Mouse (Mus musculus): ENCODE data around the gene Slc28a1. TPM values are rescaled to one million over a fixed set of nuclear protein-coding genes. Genes with fewer than 3 reads are reported as not detected.
A peak's percentile ranks its signal among the peaks of the same experiment; 100 is the strongest.

Gene Slc28a1
- polyA plus RNA-seq, 1 experiment from 2014 or later, result 0.14 TPM

DNA sequence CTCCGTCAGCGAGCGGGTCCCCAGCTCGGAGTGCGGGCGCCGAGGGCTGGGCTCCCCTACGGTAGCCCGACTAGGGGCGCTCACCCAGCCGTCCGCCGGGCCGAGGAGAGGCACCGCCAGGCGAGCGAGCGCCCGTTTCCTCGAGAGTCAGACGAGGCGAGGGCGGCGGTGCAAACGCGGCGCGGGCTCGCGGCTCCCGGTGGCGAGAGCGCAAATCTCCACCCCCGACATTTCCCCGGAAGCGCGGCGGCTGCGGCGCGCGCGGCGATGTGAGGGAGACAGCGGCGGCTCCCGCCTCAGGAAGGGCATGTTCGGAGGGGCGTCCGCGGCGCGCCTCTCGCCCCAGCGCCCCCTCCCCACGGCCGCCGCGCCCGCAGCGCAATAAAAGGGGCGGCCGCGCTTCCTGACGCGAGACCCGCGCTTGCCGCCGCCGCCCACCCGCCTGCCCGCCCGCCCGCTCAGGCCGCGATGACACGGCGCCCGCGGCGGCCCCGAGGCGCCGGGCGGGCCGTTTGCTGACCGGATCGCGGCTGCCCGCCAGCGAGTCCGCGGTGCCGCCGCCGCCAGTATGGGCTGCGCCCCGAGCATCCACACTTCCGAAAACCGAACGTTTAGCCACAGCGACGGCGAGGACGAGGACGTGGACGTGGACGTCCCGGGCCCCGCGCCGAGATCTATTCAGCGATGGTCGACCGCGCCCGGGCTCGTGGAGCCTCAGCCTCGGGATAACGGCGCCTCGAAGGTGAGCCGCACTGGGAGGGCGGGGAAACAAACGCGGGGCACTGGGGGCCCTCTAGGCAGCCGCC, 99.0 kb downstream of the Slc28a1 start, which contains the start of gene Pde8a:
Pde8a (plus strand) TSS at position 250 of the 806 bp plus-strand sequence.
- Histone ChIP-seq H3K4me1 (replicated peaks) (peaks cover 18% of the 10 kb centered on the region), H3K9me3 (replicated peaks) (no peaks in the 10 kb centered on the region), H3K4me3 (peak within 1 kb of the TSS; percentile 59), H3K9ac (peak within 1 kb of the TSS; percentile 48), H3K4me2 (peak within 1 kb of the TSS; percentile 84), H3K36me3 (no peaks in the 10 kb centered on the region), H3K27me3 (peaks cover 33% of the 10 kb centered on the region), H3K27ac (peak within 1 kb of the TSS; percentile 74)
- WGBS, result under 1% methylated on average over 112 of the region's 128 CpGs
- ATAC-seq (replicated peaks; ENCODE audit: insufficient number of reproducible peaks, insufficient read depth, low FRiP score, low read depth), result 0 out of 2 replicates have a peak, but pooled peaks have one; percentile 3

DNA sequence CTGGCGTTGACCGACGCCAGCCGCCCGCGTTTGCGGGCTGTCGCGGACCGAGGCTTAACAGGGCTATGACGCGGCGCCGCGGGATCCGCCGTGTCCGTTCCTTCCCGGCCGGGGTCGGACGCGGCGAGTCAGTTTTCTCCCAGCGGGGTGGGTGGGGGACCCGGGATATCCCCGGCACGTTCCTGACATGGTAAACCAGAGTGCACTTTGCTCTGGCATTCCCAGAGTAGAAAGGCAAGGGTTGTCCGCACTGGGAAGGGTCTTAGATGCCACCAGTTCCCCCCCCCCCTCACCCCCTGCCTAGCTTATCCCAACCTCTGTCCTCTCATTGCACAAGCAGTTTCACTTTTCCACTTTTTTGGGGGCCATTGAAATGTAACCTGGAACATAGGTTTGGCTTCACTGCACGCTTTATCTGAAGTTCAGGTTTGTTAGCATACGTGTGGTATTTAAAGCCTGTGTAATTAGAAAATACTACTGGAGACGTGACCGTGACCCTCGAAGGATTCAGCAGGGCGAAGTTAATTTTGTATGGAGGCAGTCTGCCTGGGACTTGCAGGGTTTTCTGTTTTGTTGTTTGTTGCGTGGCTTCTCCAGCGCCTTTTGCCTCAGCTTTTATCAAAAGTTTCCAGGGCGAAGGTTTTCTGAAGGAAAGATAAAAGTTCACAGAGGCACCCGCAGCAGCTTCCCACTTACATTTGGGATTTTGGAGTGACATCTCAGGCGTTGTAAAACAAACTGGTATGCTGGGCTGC, 99.7 kb downstream of the Slc28a1 start:
- Histone ChIP-seq H3K4me1 (replicated peaks) (peaks cover 18% of the 10 kb centered on the region), H3K4me2 (peak overlapping the region; percentile 84), H3K4me3 (peak overlapping the region; percentile 59), H3K36me3 (no peaks in the 10 kb centered on the region), H3K9ac (peak overlapping the region; percentile 45), H3K27me3 (peaks cover 33% of the 10 kb centered on the region), H3K9me3 (replicated peaks) (no peaks in the 10 kb centered on the region), H3K27ac (peak overlapping the region; percentile 74; the same call in 1 of the 2 replicates)
- WGBS, result 8% methylated on average over 40 of the region's 40 CpGs
- ATAC-seq (replicated peaks; ENCODE audit: insufficient number of reproducible peaks, insufficient read depth, low FRiP score, low read depth), result no peak

DNA sequence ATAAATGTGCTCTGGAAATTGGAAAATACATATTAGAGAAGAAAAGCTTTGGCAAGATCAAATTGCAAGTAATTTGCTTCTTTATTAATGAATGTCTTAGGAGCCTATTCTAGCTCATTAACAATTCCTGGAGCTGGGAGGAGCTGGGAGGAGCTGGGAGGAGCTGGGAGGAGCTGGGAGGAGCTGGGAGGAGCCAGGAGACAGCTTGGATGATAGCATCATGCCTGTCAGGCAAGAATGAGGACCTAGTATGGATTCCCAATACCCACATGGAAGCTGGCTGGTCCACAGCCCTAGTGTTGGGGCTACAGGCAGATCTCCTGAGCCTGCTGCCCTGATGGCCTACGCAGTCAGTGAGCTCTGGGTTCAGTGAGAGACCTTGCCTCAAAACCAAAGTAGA, 101.4 kb downstream of the Slc28a1 start:
- WGBS, result 75% methylated on average over 1 of the region's 1 CpGs
- no peaks in the 10 kb centered on the region for H3K36me3 ChIP-seq
- no peak for ATAC-seq (replicated peaks; ENCODE audit: insufficient number of reproducible peaks, insufficient read depth, low FRiP score, low read depth)
- no peak overlapping the region for H3K4me3 ChIP-seq
- H3K4me1 ChIP-seq (replicated peaks), result peaks cover 18% of the 10 kb centered on the region
- no peak overlapping the region for H3K9ac ChIP-seq
- no peak overlapping the region for H3K27ac ChIP-seq
- no peak overlapping the region for H3K4me2 ChIP-seq
- no peaks in the 10 kb centered on the region for H3K9me3 ChIP-seq (replicated peaks)
- peaks cover 21% of the 10 kb centered on the region for H3K27me3 ChIP-seq

DNA sequence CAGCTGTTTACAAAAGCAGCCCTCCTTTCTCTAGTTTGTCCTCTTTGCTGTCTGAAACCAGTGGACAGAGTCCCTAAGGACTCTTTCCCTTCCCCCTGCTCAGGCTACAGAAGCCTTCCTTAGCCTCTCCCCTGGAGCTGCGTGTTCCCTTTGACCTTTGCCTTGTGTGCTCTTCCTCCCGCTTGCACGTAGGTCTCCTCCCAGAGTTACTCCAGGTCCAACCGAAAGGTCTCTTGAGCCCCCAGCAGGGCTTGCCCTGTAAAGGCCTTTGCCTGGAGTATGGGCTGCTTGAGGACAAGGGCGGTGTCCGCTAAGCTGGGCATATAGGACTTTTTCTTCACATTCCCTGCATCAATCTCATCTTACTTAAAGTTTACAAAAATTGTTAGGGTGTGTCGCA, 104.7 kb downstream of the Slc28a1 start:
- Histone ChIP-seq H3K4me2 (no peak overlapping the region), H3K27ac (no peak overlapping the region), H3K9me3 (replicated peaks) (no peaks in the 10 kb centered on the region), H3K4me3 (no peak overlapping the region), H3K27me3 (peaks cover 7% of the 10 kb centered on the region; the same call in 1 of the 2 replicates), H3K36me3 (no peaks in the 10 kb centered on the region), H3K9ac (no peak overlapping the region), H3K4me1 (replicated peaks) (no peaks in the 10 kb centered on the region)
- WGBS, result 63% methylated on average over 7 of the region's 7 CpGs
- no peak for ATAC-seq (replicated peaks; ENCODE audit: insufficient number of reproducible peaks, insufficient read depth, low FRiP score, low read depth)

Other genes starting within 250 kb of the Slc28a1 start
- 16.3 and 20.9 TPM in 2 replicates for gene Wdr73, start 213.5 kb upstream of the Slc28a1 start, polyA plus RNA-seq (2015; fragmentation: Nextera tagmentation; extraction: Ambion mirVana)
- gene Nmb, start 209.7 kb upstream of the Slc28a1 start, polyA plus RNA-seq (2015; fragmentation: Nextera tagmentation; extraction: Ambion mirVana), result 4.6 and 4.8 TPM in 2 replicates
- 129 and 148 TPM in 2 replicates for gene Sec11a, start 167.0 kb upstream of the Slc28a1 start, polyA plus RNA-seq (2015; fragmentation: Nextera tagmentation; extraction: Ambion mirVana)
- gene Zfp592, start 121.1 kb upstream of the Slc28a1 start, polyA plus RNA-seq (2015; fragmentation: Nextera tagmentation; extraction: Ambion mirVana), result 8.5 and 9.4 TPM in 2 replicates
- 17.9 and 18.2 TPM in 2 replicates for gene Alpk3, start 57.2 kb upstream of the Slc28a1 start, polyA plus RNA-seq (2015; fragmentation: Nextera tagmentation; extraction: Ambion mirVana)
- 3.8 and 3.9 TPM in 2 replicates for gene Pde8a, start 98.8 kb downstream of the Slc28a1 start, polyA plus RNA-seq (2015; fragmentation: Nextera tagmentation; extraction: Ambion mirVana)
- 766 and 842 TPM in 2 replicates for gene Rps17, start 230.5 kb downstream of the Slc28a1 start, polyA plus RNA-seq (2015; fragmentation: Nextera tagmentation; extraction: Ambion mirVana)